In the genomic region with DNA sequence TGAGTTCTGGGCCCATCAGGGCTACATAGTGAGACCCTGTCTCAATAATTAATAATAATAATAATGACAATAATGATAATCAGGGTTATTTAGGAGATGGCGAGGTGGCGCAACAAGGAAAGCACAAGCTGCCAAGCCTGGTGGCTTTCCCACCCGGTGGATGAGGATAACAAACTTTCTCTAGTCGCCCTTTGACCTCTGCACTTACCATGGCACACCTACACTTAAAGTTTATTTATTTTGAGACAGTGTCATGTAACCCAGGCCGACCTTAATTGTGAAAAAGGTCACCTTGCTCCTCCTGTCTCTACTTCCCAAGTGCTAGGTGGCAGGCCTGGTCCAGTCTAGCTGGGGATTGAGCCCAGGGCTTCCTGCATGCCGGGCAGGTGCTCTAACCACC, we compare ENCODE assay signal across 21 mouse cellular contexts.
"Had no signal": no experiment of that assay in that cellular context is flagged by ENCODE, and none has a peak within 500 bp of the region (broad histone marks: within the 10 kb centered on the region; RNA-seq: fewer than 3 reads in every experiment).

No protein-coding gene starts in this region.

- DNase-seq: lung, adult 18-20 months; lung, embryonic 14.5 days; lung, postnatal 10 days; lung, postnatal 4 days; midbrain, embryonic 14.5 days; retina, postnatal 1 day; right cerebral cortex, adult 18-20 months; right cerebral cortex, postnatal 25 days; right cerebral cortex, postnatal 4 days; spleen, adult 18-20 months; thymus, adult 2 months; thymus, postnatal 25 days; thymus, postnatal 4 days had no signal

- H3K27ac ChIP-seq: midbrain, embryonic 10.5 days; midbrain, embryonic 12.5 days; neural tube, embryonic 13.5 days; neural tube, embryonic 15.5 days; stomach, embryonic 15.5 days; stomach, postnatal 0 days had no signal

- H3K9me3 ChIP-seq: midbrain, embryonic 10.5 days; midbrain, embryonic 12.5 days; neural tube, embryonic 13.5 days; neural tube, embryonic 15.5 days; stomach, embryonic 15.5 days had no signal

- H3K4me3 ChIP-seq: midbrain, embryonic 10.5 days; midbrain, embryonic 12.5 days; myocyte; neural tube, embryonic 13.5 days; neural tube, embryonic 15.5 days; stomach, embryonic 15.5 days had no signal

- H3K4me2 ChIP-seq: lung, embryonic 14.5 days; midbrain, embryonic 12.5 days; neural tube, embryonic 13.5 days; neural tube, embryonic 15.5 days; stomach, embryonic 15.5 days had no signal

- H3K9ac ChIP-seq: lung, embryonic 14.5 days; midbrain, embryonic 12.5 days; neural tube, embryonic 13.5 days; neural tube, embryonic 15.5 days; stomach, embryonic 15.5 days had no signal

- H3K27me3 ChIP-seq: midbrain, embryonic 12.5 days; neural tube, embryonic 13.5 days; neural tube, embryonic 15.5 days; stomach, embryonic 15.5 days had no signal

- ATAC-seq: midbrain, embryonic 16.5 days had no signal

- H3K4me1 ChIP-seq: midbrain, embryonic 12.5 days had no signal
